Mouse (Mus musculus) midbrain, embryonic 12.5 days (tissue): ENCODE data around the gene Lrrc47. TPM values are rescaled to one million over a fixed set of nuclear protein-coding genes. Genes with fewer than 3 reads are reported as not detected.

ENCODE experiments used
- ATAC-seq: fragments of 200-750 bp; cut with Nextera tagmentation; 2 replicates; pipeline ENCODE4 v1.8.0; 2017; ENCODE audit warnings: low read depth, moderate TSS enrichment, moderate library complexity; ENCODE audit not compliant: low FRiP score
- H3K27ac ChIP-seq: fragments of 300-500 bp; sonication (generic); replicated peaks from 2 replicates; pipeline ENCODE4 v1.5.1; 2016; ENCODE audit warnings: mild to moderate bottlenecking
- H3K27me3 ChIP-seq: fragments of 300-500 bp; sonication (generic); 2 replicates; pipeline ENCODE4 v1.6.1; 2016; ENCODE audit warnings: mild to moderate bottlenecking
- H3K36me3 ChIP-seq: fragments of 300-500 bp; sonication (generic); 2 replicates; pipeline ENCODE4 v1.6.1; 2016
- H3K4me1 ChIP-seq: fragments of 300-500 bp; sonication (generic); 2 replicates; pipeline ENCODE4 v1.6.1; 2016
- H3K4me2 ChIP-seq: fragments of 300-500 bp; sonication (generic); replicated peaks from 2 replicates; pipeline ENCODE4 v1.6.1; 2016; ENCODE audit warnings: mild to moderate bottlenecking, moderate library complexity
- H3K4me3 ChIP-seq: fragments of 300-500 bp; sonication (generic); 2 replicates; pipeline ENCODE4 v1.5.1; 2016; ENCODE audit warnings: mild to moderate bottlenecking
- H3K9ac ChIP-seq: fragments of 300-500 bp; sonication (generic); replicated peaks from 2 replicates; pipeline ENCODE4 v1.6.1; 2016; ENCODE audit warnings: mild to moderate bottlenecking, moderate library complexity
- H3K9me3 ChIP-seq: fragments of 300-500 bp; sonication (generic); 2 replicates; pipeline ENCODE4 v1.6.1; 2016; ENCODE audit warnings: mild to moderate bottlenecking
- WGBS: fragments of 180-500 bp; shearing (Covaris S2); methylation state at CpG from one replicate; pipeline ENCODE4 v1.1.7; 2016; 5-methylcytosine and 5-hydroxymethylcytosine counted together
- polyA plus RNA-seq: library from polyadenylated mRNA; unstranded; fragments of >200 nt; fragmentation: Nextera tagmentation; extraction: Ambion mirVana; gene quantifications from 2 replicates; pipeline ENCODE4 v1.2.1, GENCODE M21; 2016

The Lrrc47 gene
- polyA plus RNA-seq, 1 experiment from 2014 or later, result 31.4 TPM

GRCm38 (mm10) chr4:154024729-154025521 lies 13.4 kb downstream of the Lrrc47 start:
- no peak for ATAC-seq
- Histone ChIP-seq H3K4me2 (peak overlapping the region; percentile 60; the same call in 1 of the 2 replicates), H3K9me3 (no peaks in the 10 kb centered on the region), H3K36me3 (peaks cover 25% of the 10 kb centered on the region), H3K27me3 (peaks cover 46% of the 10 kb centered on the region), H3K9ac (no peak overlapping the region), H3K4me1 (peaks cover 8% of the 10 kb centered on the region), H3K27ac (no peak overlapping the region), H3K4me3 (peak overlapping the region; percentile 35; the same call in 1 of the 2 replicates)
- 42% methylated on average over 17 of the region's 17 CpGs for WGBS

- peaks cover 8% of the 10 kb centered on the region for H3K4me1 ChIP-seq
- H3K36me3 ChIP-seq, result peaks cover 16% of the 10 kb centered on the region
- H3K4me3 ChIP-seq, result peak within 1 kb of the TSS; percentile 35
- 1% methylated on average over 32 of the region's 33 CpGs for WGBS
- H3K4me2 ChIP-seq, result peak within 1 kb of the TSS; percentile 60
- H3K9me3 ChIP-seq, result no peaks in the 10 kb centered on the region
- peaks cover 46% of the 10 kb centered on the region for H3K27me3 ChIP-seq
- H3K27ac ChIP-seq, result no peak within 1 kb of the TSS
- peak within 1 kb of the TSS; percentile 31 for H3K9ac ChIP-seq
- ATAC-seq, result 0 out of 2 replicates have a peak, but pooled peaks have one; percentile 21
Measured at GRCm38 (mm10) chr4:154025641-154026440, 14.3 kb downstream of the Lrrc47 start, which contains the start of gene Smim1. Gene Smim1 (minus strand): TSS chr4:154026230.

GRCm38 (mm10) chr4:154026441-154026761 lies 14.9 kb downstream of the Lrrc47 start:
- no peak overlapping the region for H3K9ac ChIP-seq
- H3K4me1 ChIP-seq, result peaks cover 8% of the 10 kb centered on the region
- ATAC-seq, result no peak
- H3K4me2 ChIP-seq, result peak overlapping the region; percentile 60
- H3K27ac ChIP-seq, result no peak overlapping the region
- peaks cover 11% of the 10 kb centered on the region for H3K36me3 ChIP-seq
- peaks cover 46% of the 10 kb centered on the region for H3K27me3 ChIP-seq
- no peak overlapping the region for H3K4me3 ChIP-seq
- no peaks in the 10 kb centered on the region for H3K9me3 ChIP-seq
- WGBS, result 34% methylated on average over 2 of the region's 2 CpGs

DNA sequence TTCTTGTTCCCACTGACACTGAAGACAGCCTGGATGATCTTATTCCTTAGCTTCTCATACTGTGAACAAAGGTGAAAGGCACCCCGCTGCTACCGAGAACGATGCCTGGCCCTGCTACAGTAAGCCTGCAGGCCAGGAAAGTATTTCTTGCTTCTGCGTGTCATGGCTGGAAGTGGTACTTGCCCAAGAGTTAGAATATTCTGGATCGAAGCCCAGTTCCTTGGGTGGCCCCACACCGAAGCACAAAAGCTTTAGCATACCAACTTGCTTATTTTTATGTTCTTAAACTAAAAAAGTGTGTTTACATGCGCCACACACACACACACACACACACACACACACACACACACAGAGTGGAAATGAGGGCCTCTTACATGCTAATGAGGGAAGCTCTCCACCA lies 16.5 kb downstream of the Lrrc47 start:
- H3K9me3 ChIP-seq, result no peaks in the 10 kb centered on the region
- no peak overlapping the region for H3K4me3 ChIP-seq
- H3K27ac ChIP-seq, result no peak overlapping the region
- peaks cover 46% of the 10 kb centered on the region for H3K27me3 ChIP-seq
- 82% methylated on average over 7 of the region's 7 CpGs for WGBS
- peaks cover 8% of the 10 kb centered on the region for H3K4me1 ChIP-seq
- H3K4me2 ChIP-seq, result no peak overlapping the region
- no peak overlapping the region for H3K9ac ChIP-seq
- ATAC-seq, result no peak
- no peaks in the 10 kb centered on the region for H3K36me3 ChIP-seq

DNA sequence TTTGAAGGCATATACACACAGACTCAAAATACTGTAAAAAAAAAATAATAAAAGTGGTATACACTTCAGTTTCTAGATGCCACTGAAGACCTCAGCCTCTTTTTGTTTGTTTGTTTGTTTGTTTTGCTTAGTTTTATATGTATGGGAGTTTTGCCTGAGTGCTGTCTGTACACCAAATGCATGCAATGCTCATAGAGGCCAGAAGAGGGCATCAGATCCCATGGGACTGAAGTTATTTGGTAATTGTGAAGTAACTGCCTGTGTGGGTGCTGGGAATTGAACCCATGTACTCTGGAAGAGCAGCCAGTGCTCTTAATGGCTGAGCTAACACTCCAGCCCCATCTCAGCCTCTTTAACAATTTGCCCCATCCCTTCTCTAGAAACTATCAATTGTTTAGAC lies 17.1 kb downstream of the Lrrc47 start:
- peaks cover 43% of the 10 kb centered on the region for H3K27me3 ChIP-seq
- no peak for ATAC-seq
- H3K9ac ChIP-seq, result no peak overlapping the region
- H3K4me1 ChIP-seq, result peaks cover 8% of the 10 kb centered on the region
- no peak overlapping the region for H3K4me3 ChIP-seq
- H3K27ac ChIP-seq, result no peak overlapping the region
- no peaks in the 10 kb centered on the region for H3K9me3 ChIP-seq
- H3K36me3 ChIP-seq, result no peaks in the 10 kb centered on the region
- H3K4me2 ChIP-seq, result no peak overlapping the region

- H3K4me2 ChIP-seq, result no peak overlapping the region
- H3K27ac ChIP-seq, result no peak overlapping the region
- no peaks in the 10 kb centered on the region for H3K9me3 ChIP-seq
- no peak for ATAC-seq
- H3K4me3 ChIP-seq, result no peak overlapping the region
- H3K36me3 ChIP-seq, result no peaks in the 10 kb centered on the region
- 49% methylated on average over 3 of the region's 3 CpGs for WGBS
- H3K9ac ChIP-seq, result no peak overlapping the region
- no peaks in the 10 kb centered on the region for H3K4me1 ChIP-seq
- no peaks in the 10 kb centered on the region for H3K27me3 ChIP-seq
Measured at GRCm38 (mm10) chr4:154037123-154037522, 25.6 kb downstream of the Lrrc47 start.

DNA sequence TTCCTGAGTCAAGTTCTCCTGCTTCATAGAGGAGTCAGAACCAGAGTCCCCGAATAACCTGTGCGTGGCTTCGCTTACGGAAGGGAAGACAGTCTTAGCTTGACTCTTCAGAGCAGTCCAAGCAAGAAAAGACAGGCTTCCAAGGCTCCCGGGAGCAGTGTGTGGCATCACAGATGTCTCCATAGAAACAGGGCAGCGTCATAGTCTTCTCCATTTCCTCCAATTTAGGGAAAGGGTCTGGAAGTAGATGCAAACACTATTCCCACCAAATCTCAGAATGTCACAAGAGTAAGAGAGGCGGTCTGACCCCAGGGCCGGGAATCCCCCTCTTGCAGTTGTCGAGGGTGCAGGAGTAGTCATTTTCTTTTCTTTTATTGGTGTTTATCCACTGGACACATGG lies 31.0 kb downstream of the Lrrc47 start, which contains the start of gene Ccdc27:
Ccdc27 (minus strand) TSS at position 101 of the 400 bp plus-strand sequence.
- Histone ChIP-seq H3K9ac (no peak within 1 kb of the TSS), H3K4me1 (no peaks in the 10 kb centered on the region), H3K36me3 (no peaks in the 10 kb centered on the region), H3K27ac (no peak within 1 kb of the TSS), H3K27me3 (peaks cover 4% of the 10 kb centered on the region; the same call in 1 of the 2 replicates), H3K9me3 (no peaks in the 10 kb centered on the region), H3K4me2 (no peak within 1 kb of the TSS), H3K4me3 (no peak within 1 kb of the TSS)
- 82% methylated on average over 9 of the region's 9 CpGs for WGBS
- no peak for ATAC-seq

DNA sequence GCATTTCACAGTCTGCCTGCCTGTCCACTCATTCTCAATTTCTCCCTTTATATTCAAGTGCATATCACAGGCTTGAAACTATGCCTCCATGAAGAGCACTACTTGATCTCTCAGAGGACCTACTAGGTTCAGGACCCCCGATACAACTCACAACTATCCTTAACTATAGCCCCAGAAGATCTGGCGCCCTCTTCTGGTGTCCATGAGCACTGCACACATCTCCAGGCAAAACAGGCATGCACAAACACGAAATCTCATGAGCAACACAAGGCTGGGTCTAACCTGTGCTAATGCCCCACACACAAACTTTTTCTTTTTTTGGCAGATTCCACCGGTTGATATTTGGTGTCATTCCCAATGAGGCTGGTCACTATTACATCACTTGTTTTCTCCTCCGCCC lies 34.3 kb downstream of the Lrrc47 start:
- WGBS, result 68% methylated on average over 5 of the region's 5 CpGs
- Histone ChIP-seq H3K27me3 (peaks cover 4% of the 10 kb centered on the region; the same call in 1 of the 2 replicates), H3K4me3 (no peak overlapping the region), H3K9me3 (no peaks in the 10 kb centered on the region), H3K36me3 (no peaks in the 10 kb centered on the region), H3K27ac (no peak overlapping the region), H3K9ac (no peak overlapping the region), H3K4me1 (no peaks in the 10 kb centered on the region), H3K4me2 (no peak overlapping the region)
- no peak for ATAC-seq

DNA sequence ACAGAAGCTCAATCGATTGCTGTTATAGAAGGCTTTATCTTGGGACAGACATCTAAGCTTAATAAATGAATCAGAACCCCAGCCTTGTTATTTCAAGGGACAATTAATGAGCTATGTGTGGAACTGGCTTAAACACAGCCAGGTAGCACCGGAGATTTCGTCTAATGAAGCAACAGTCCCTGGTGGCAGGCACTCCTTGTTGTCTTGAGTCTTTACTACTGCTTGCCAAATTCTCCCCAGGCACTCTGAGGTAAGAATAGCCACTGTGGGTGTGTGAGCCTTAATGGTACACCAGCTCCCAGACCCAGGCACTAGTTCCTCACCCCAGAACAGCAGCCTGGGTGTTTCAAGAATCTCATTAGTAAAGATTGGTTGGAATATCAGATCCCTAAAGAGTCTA lies 39.9 kb downstream of the Lrrc47 start:
- Histone ChIP-seq H3K4me1 (no peaks in the 10 kb centered on the region), H3K4me3 (no peak overlapping the region), H3K9ac (no peak overlapping the region), H3K9me3 (no peaks in the 10 kb centered on the region), H3K4me2 (no peak overlapping the region), H3K27ac (no peak overlapping the region), H3K36me3 (no peaks in the 10 kb centered on the region), H3K27me3 (no peaks in the 10 kb centered on the region)
- ATAC-seq, result no peak
- 82% methylated on average over 3 of the region's 3 CpGs for WGBS

GRCm38 (mm10) chr4:154053065-154053464 lies 41.5 kb downstream of the Lrrc47 start:
- WGBS, result 65% methylated on average over 4 of the region's 4 CpGs
- ATAC-seq, result no peak
- Histone ChIP-seq H3K9me3 (no peaks in the 10 kb centered on the region), H3K4me1 (no peaks in the 10 kb centered on the region), H3K27me3 (no peaks in the 10 kb centered on the region), H3K9ac (no peak overlapping the region), H3K4me3 (no peak overlapping the region), H3K4me2 (no peak overlapping the region), H3K36me3 (no peaks in the 10 kb centered on the region), H3K27ac (no peak overlapping the region)

DNA sequence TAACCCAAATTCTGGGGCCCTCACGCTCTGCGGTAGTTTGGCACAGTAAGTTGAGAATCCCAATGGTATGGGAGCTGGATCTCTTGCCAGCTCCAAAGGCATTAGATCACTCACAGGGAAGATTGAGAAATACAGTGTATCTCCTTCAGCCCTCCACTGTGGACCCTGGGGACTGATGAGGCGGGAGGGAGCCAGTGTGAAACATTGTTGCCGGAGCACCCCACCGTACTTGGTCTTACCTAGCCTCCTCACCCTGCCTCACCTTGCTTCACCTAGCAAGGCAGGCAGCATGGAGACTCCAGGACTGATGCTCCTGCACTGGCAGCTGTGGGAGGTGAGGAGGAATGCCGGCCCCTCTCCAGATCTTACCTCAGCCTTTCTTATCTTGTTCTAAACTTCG lies 44.0 kb downstream of the Lrrc47 start:
- no peak overlapping the region for H3K27ac ChIP-seq
- H3K36me3 ChIP-seq, result no peaks in the 10 kb centered on the region
- H3K4me1 ChIP-seq, result no peaks in the 10 kb centered on the region
- no peaks in the 10 kb centered on the region for H3K27me3 ChIP-seq
- H3K9ac ChIP-seq, result no peak overlapping the region
- no peak overlapping the region for H3K4me3 ChIP-seq
- no peak overlapping the region for H3K4me2 ChIP-seq
- H3K9me3 ChIP-seq, result no peaks in the 10 kb centered on the region
- ATAC-seq, result no peak
- 90% methylated on average over 7 of the region's 7 CpGs for WGBS

DNA sequence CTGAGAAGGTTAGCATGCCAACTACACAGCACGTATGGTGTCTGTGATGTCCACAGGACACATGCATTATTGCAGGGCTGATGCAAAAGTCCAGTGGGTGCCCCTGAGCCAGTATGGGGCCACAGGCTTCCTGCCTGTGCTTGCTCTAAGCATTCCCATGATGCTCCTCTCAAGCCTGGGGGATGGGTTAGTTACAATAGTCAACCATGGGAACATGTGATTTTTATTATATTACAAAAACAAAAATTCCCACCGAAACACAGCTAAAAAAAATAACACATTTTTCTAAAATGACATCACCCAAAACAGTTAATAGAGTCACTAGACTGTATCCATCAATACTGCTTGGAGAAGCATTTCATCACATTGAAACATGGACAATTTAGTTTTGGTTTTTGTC lies 44.5 kb downstream of the Lrrc47 start:
- Histone ChIP-seq H3K9me3 (no peaks in the 10 kb centered on the region), H3K4me1 (no peaks in the 10 kb centered on the region), H3K4me2 (no peak overlapping the region), H3K4me3 (no peak overlapping the region), H3K36me3 (no peaks in the 10 kb centered on the region), H3K27ac (no peak overlapping the region), H3K27me3 (no peaks in the 10 kb centered on the region), H3K9ac (no peak overlapping the region)
- no peak for ATAC-seq
- 73% methylated on average over 2 of the region's 2 CpGs for WGBS
